Mouse (Mus musculus) layer of hippocampus, adult 6 months (tissue): Measurements from ENCODE around the gene Gstp3. TPM values are rescaled to one million over a fixed set of nuclear protein-coding genes. Genes with fewer than 3 reads are reported as not detected.

Source experiments
- long read RNA-seq, 2 experiments: library from polyadenylated mRNA; unstranded; transcript quantifications; one replicate each; pipeline ENCODE4 v2.0.0; 2019 to 2020
- polyA plus RNA-seq: library from polyadenylated mRNA; unstranded; fragments of <200 nt; fragmentation: Nextera tagmentation; gene quantifications from 2 replicates; pipeline ENCODE4 v1.2.3, GENCODE M21; 2021

Gene Gstp3
- not detected in 2 replicates for polyA plus RNA-seq
- long read RNA-seq, experiment 1: 0 reads
- long read RNA-seq, experiment 2: 0 reads

GRCm38 (mm10) chr19:4059069-4059740 is at the start of gene Gstp3:
TSS of gene Gstp3 (minus strand) at chr19:4059569.

DNA sequence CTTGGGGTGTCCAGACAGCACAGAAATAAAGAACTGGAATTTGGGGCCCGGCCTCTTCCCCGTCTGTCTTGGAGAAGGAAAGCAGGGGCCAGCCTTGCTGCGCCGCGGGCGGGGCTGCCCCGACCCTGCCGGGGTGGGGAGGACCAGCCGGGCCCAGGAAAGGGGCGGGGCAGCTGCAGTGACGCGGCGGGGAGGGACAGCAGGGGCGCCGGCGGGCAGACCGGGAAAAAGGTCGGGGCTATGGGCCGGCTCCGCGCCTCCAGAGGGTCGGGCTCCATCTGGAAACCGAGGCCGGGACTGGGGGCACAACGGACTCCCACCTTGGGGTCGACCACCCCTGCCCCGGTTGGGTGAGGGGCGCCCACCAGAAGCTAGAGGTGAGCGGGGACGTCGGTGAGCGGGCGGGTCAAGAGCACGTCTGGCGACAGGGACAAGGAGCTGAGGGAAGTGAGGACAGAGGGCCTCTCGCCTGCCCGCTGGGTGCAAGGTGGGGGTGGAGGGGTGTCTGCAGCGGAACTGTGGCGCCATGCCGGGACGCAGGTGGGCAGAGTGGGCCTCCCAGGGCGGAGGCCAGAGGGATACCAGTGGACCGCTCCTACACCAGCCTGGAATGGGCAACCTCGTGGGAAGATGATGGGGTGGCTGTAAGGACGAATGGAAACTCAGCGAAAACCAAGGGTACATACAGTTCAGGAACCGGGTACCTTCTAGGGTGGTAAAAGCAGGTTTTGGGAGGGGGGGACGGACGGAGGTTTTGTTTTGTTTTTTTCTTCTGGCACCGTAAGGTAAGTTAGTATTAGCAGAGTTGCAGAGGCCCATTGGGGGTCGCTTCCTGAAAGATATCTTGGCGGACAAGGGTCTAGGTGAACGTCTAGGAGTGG is 40.7 kb upstream of the Gstp3 start, which contains the start of gene Pitpnm1:
Pitpnm1 (plus strand) TSS at position 162 of the 881 bp plus-strand sequence.

GRCm38 (mm10) chr19:4096642-4097440 is 37.5 kb upstream of the Gstp3 start, which contains the start of gene Cdk2ap2:
TSS of gene Cdk2ap2 (plus strand) at chr19:4097182.

GRCm38 (mm10) chr19:4081394-4081793 is 22.0 kb upstream of the Gstp3 start, which contains the start of gene Cabp2:
TSS of gene Cabp2 (plus strand) at chr19:4081578.

DNA sequence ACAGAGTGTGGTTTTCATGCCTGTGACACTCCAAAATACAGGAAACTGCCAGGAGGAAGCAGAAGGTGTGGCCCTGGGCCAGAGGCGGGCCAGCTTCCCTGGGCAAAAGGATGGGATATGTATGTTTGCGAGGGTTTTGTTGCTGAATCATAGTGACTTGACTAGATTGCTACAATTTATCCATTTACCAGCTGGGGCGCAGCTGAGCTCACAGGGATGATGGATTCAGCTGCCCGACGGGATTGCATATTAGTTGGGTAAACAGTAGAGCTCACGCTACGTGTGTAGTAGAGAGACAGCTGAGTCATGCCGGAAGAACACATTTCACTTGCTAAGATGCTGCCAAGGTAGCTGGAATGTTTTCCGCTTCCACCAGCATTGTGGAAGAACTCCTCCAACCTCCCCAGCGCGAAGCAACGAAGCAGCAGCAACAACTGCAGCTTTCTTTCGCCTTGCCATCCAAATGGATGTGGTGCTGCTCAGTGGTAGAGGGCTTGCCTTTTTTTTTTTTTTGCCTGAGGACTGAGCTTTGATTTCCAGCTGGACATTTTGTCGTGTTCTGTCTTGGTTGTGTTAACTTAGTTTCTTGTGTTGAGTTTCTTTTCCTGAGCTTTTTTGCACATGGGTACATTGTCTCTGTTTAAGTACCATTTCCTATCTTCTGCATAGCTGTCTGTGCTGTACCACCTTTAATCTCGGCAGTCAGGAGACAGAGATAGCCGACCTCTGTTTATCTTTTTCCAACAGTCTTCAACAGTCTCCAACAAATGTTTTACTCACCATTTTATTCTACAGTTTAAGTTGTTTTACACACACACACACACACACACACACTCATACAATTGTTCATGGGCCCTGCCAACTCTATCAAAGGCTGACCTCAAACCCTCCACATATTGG is 13.2 kb downstream of the Gstp3 start, which contains the start of gene Gstp2:
Gstp2 (minus strand) TSS at position 58 of the 900 bp plus-strand sequence.

DNA sequence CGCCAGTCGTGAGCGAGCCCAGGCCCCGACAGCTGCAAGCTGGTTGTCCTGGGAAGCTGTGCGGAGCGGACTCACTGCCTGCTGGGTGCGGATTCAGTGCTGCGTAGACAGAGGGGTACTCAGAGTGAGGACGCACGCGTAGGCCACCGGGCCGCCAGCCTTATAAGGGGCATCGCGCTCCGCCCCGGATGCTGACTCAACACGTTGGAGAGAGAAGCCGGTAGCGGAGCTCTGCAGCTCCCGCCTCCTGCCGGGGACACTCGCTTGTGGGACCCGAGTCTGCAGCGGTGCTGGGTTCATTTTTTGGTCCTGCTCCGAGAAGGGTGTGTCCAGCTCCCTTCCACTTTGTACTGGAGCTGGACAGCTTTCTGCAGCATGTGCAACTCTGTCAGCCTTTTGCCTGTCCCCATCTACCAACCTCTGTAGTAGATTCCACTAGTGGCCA is 21.6 kb downstream of the Gstp3 start, which contains the start of gene Gstp1:
Gstp1 (minus strand) TSS at position 198 of the 445 bp plus-strand sequence.

DNA sequence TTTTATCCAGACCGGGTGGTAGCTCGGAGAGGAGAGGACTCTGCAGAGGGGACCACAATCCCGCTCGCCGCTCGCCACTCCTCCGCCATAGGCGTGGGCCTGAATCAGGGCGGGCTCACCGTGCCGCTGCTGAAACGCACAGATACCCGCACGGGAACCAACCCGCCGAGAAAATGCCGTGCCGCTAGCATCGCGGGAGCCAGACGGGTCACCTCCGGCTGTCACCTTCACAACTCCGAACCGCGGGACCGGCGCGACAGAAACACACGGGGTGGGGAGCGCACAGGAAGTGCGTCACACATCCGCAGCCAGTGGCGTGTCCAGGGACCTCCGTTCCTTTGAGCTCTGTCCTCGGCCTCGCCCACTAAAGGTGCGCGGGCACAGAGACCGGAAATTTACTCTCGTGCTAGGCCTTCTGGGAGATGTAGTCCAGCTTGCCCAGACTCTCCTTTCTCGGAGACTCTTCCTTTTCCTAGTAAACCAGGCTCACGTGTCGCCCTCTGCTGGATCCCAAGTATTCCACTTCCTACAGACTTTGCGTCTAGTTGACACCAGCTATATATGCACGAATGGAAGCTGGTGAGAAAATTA is 46.8 kb downstream of the Gstp3 start, which contains the start of gene Ndufv1:
Ndufv1 (minus strand) TSS at position 375 of the 591 bp plus-strand sequence.

Other genes with a start within 250 kb of the Gstp3 start
- 19.4 and 20.0 TPM in 2 replicates for gene Chka, start 207.8 kb downstream of the Gstp3 start, polyA plus RNA-seq
- 3.9 and 4.3 TPM in 2 replicates for gene Tcirg1, start 152.4 kb downstream of the Gstp3 start, polyA plus RNA-seq
- gene Ndufs8, start 146.8 kb downstream of the Gstp3 start, polyA plus RNA-seq: 575 and 594 TPM in 2 replicates
- gene Aldh3b1, start 129.8 kb downstream of the Gstp3 start, polyA plus RNA-seq: 7.0 and 8.7 TPM in 2 replicates
- 25.0 and 27.9 TPM in 2 replicates for gene Unc93b1, start 124.4 kb downstream of the Gstp3 start, polyA plus RNA-seq
- not detected in 2 replicates for gene Aldh3b3, start 100.9 kb downstream of the Gstp3 start, polyA plus RNA-seq
- 2.3 and 2.5 TPM in 2 replicates for gene Aldh3b2, start 87.2 kb downstream of the Gstp3 start, polyA plus RNA-seq
- 2.2 and 3.3 TPM in 2 replicates for gene Acy3, start 73.0 kb downstream of the Gstp3 start, polyA plus RNA-seq
- 0.10 TPM in 1 of 2 replicates, not detected in the other for gene Tbx10, start 66.8 kb downstream of the Gstp3 start, polyA plus RNA-seq
- 22.0 and 24.3 TPM in 2 replicates for gene Nudt8, start 59.0 kb downstream of the Gstp3 start, polyA plus RNA-seq
- gene Gm49405, start 58.9 kb downstream of the Gstp3 start, polyA plus RNA-seq: 0.09 and 0.10 TPM in 2 replicates
- 2.8 and 2.9 TPM in 2 replicates for gene Doc2g, start 56.3 kb downstream of the Gstp3 start, polyA plus RNA-seq
- gene Ndufv1, start 46.8 kb downstream of the Gstp3 start, polyA plus RNA-seq: 448 and 464 TPM in 2 replicates
- gene Gstp1, start 21.6 kb downstream of the Gstp3 start, polyA plus RNA-seq: 1,221 and 1,279 TPM in 2 replicates
- gene Gstp2, start 13.5 kb downstream of the Gstp3 start, polyA plus RNA-seq: 2.1 and 2.8 TPM in 2 replicates
- not detected in 2 replicates for gene Cabp2, start 22.0 kb upstream of the Gstp3 start, polyA plus RNA-seq
- 59.8 and 62.1 TPM in 2 replicates for gene Cdk2ap2, start 37.6 kb upstream of the Gstp3 start, polyA plus RNA-seq
- 52.0 and 59.9 TPM in 2 replicates for gene Pitpnm1, start 40.4 kb upstream of the Gstp3 start, polyA plus RNA-seq
- gene Aip, start 66.3 kb upstream of the Gstp3 start, polyA plus RNA-seq: 204 and 212 TPM in 2 replicates
- not detected in 2 replicates for gene Gpr152, start 80.2 kb upstream of the Gstp3 start, polyA plus RNA-seq
- 0.04 TPM in 1 of 2 replicates, not detected in the other for gene Cabp4, start 84.5 kb upstream of the Gstp3 start, polyA plus RNA-seq
- gene Coro1b, start 89.0 kb upstream of the Gstp3 start, polyA plus RNA-seq: 101 and 105 TPM in 2 replicates
- 1.2 and 2.0 TPM in 2 replicates for gene Ptprcap, start 94.0 kb upstream of the Gstp3 start, polyA plus RNA-seq
- gene Rps6kb2, start 103.8 kb upstream of the Gstp3 start, polyA plus RNA-seq: 7.5 and 9.5 TPM in 2 replicates
- gene Carns1, start 115.9 kb upstream of the Gstp3 start, polyA plus RNA-seq: 2.8 and 2.9 TPM in 2 replicates
- gene Tbc1d10c, start 131.7 kb upstream of the Gstp3 start, polyA plus RNA-seq: 0.19 TPM in 1 of 2 replicates, not detected in the other
- 345 and 357 TPM in 2 replicates for gene Ppp1ca, start 132.5 kb upstream of the Gstp3 start, polyA plus RNA-seq
- gene Rad9a, start 142.1 kb upstream of the Gstp3 start, polyA plus RNA-seq: 5.9 and 6.0 TPM in 2 replicates
- 0.18 and 0.26 TPM in 2 replicates for gene Clcf1, start 154.7 kb upstream of the Gstp3 start, polyA plus RNA-seq
- not detected in 2 replicates for gene AC109138.7, start 154.8 kb upstream of the Gstp3 start, polyA plus RNA-seq
- gene Pold4, start 172.3 kb upstream of the Gstp3 start, polyA plus RNA-seq: 27.9 and 28.1 TPM in 2 replicates
- gene Ssh3, start 209.6 kb upstream of the Gstp3 start, polyA plus RNA-seq: 4.5 and 4.9 TPM in 2 replicates
- 37.6 and 39.0 TPM in 2 replicates for gene Ankrd13d, start 223.6 kb upstream of the Gstp3 start, polyA plus RNA-seq
- gene Grk2, start 246.7 kb upstream of the Gstp3 start, polyA plus RNA-seq: 53.7 and 55.0 TPM in 2 replicates